Mouse (Mus musculus) C2C12 (cell line): ENCODE results near the gene Zfp663. TPM values are rescaled to one million over a fixed set of nuclear protein-coding genes. Genes with fewer than 3 reads are reported as not detected.

ENCODE experiments used
- H3K27me3 ChIP-seq: one replicate; pipeline ENCODE4 v1.6.1; 2011; ENCODE audit not compliant: control insufficient read depth, insufficient read depth, insufficient read length
- H3K36me3 ChIP-seq: one replicate; pipeline ENCODE4 v1.6.1; 2011; ENCODE audit not compliant: control insufficient read depth, insufficient read depth
- H3K4me3 ChIP-seq: one replicate; pipeline ENCODE4 v1.5.1; 2011; ENCODE audit warnings: mild to moderate bottlenecking, control low read depth; ENCODE audit not compliant: poor library complexity, insufficient read depth, severe bottlenecking
- H3K79me2 ChIP-seq: one replicate; pipeline ENCODE4 v1.6.1; 2011; ENCODE audit not compliant: control insufficient read depth, insufficient read depth
- H3K79me3 ChIP-seq: one replicate; pipeline ENCODE4 v1.6.1; 2011; ENCODE audit warnings: low read depth, control low read depth
- H3ac ChIP-seq: one replicate; pipeline ENCODE3; 2011; ENCODE audit warnings: low read depth; ENCODE audit not compliant: control insufficient read depth, insufficient read length
- CEBPB ChIP-seq: IDR thresholded peaks from one replicate; pipeline ENCODE4 v1.6.1; 2011; ENCODE audit warnings: low read depth, mild to moderate bottlenecking, control low read depth, moderate library complexity
- CTCF ChIP-seq: IDR thresholded peaks from one replicate; pipeline ENCODE4 v1.5.1; 2011; ENCODE audit not compliant: control insufficient read depth, insufficient read depth, insufficient read length
- FOSL1 ChIP-seq: IDR thresholded peaks from one replicate; pipeline ENCODE4 v1.8.0; 2011; ENCODE audit warnings: mild to moderate bottlenecking, low read length; ENCODE audit not compliant: poor library complexity, insufficient read depth, severe bottlenecking
- MAX ChIP-seq: IDR thresholded peaks from one replicate; pipeline ENCODE4 v1.6.1; 2011; ENCODE audit warnings: mild to moderate bottlenecking, control low read depth
- MYOD1 ChIP-seq: IDR thresholded peaks from one replicate; pipeline ENCODE4 v1.6.1; 2011; ENCODE audit warnings: low read depth; ENCODE audit not compliant: control insufficient read depth, insufficient read length
- MYOG ChIP-seq: IDR thresholded peaks from one replicate; pipeline ENCODE4 v1.6.1; 2011; ENCODE audit not compliant: control insufficient read depth, insufficient read length; ENCODE audit errors: extremely low read depth
- USF1 ChIP-seq: IDR thresholded peaks from one replicate; pipeline ENCODE4 v1.6.1; 2011; ENCODE audit warnings: low read depth, mild to moderate bottlenecking, control low read depth, moderate library complexity
- polyA plus RNA-seq: library from polyadenylated mRNA; unstranded; fragments of >200 nt; fragmentation: generic; extraction: Trizol; gene quantifications from one replicate; pipeline ENCODE4 v1.2.1, GENCODE M21; 2012; ENCODE audit warnings: missing spikeins

Zfp663 gene
- polyA plus RNA-seq, 1 experiment = not detected

DNA sequence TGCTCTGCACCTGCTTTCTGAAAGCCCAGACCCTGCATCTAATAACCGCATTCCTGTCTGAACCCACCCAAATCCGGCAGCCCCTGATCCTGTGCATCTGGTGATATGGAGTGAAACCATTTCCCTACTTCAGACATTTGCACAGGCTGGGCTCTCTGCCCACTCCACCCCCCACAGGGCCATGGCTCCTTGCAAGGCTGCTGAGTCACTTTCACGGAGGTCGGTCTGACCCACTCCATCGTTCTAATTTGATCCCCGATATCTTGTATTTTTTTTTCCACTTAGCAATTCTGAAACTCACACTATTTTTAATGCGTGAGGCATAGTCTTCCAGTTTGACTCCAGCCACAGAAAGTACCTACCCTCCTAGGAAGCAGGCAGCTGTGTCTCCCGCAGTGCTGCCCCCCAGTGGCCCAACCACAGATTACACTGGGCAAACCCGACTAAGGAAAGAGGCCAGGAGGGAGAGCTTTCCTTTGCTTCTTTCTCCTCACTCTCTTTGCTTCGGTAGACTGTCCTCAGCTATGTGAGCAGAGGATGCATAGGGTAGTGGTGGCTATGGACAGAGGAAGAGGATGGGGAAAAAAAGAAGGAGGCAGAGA lies 39.3 kb upstream of the Zfp663 start:
- H3K36me3 ChIP-seq = no peaks in the 10 kb centered on the region
- TF ChIP-seq CTCF (peak; percentile 77), CEBPB (no peak), MYOD1 (no peak)
- H3K79me3 ChIP-seq = no peaks in the 10 kb centered on the region
- H3ac ChIP-seq = no peak overlapping the region
- no peak overlapping the region for H3K4me3 ChIP-seq
- peaks cover 4% of the 10 kb centered on the region for H3K27me3 ChIP-seq
- H3K79me2 ChIP-seq = no peaks in the 10 kb centered on the region

DNA sequence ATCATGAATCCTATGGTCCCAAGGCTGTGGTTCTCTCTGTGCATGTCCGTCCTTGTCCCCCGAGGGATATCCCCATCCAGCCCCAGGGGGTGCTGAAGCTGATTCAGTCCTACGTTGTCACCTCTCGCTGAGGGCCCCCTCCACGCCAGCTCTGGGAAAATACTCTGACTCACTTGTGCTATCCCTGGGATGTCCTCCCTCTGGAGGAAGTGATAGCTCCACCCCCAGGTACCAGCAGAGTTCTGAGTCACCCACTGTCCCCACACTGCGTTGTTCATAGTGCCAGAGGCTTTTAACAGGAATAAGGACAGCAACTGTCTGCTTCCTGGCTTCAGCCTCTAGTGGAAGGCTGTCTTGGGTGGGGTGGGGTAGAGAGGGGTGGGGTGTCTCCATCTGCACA lies 36.8 kb upstream of the Zfp663 start:
- H3K79me2 ChIP-seq = no peaks in the 10 kb centered on the region
- H3K79me3 ChIP-seq = no peaks in the 10 kb centered on the region
- H3K27me3 ChIP-seq = no peaks in the 10 kb centered on the region
- H3ac ChIP-seq = no peak overlapping the region
- TF ChIP-seq USF1 = no peak
- TF ChIP-seq CEBPB = no peak
- TF ChIP-seq FOSL1 = peak; percentile 34
- H3K4me3 ChIP-seq = no peak overlapping the region
- no peaks in the 10 kb centered on the region for H3K36me3 ChIP-seq

DNA sequence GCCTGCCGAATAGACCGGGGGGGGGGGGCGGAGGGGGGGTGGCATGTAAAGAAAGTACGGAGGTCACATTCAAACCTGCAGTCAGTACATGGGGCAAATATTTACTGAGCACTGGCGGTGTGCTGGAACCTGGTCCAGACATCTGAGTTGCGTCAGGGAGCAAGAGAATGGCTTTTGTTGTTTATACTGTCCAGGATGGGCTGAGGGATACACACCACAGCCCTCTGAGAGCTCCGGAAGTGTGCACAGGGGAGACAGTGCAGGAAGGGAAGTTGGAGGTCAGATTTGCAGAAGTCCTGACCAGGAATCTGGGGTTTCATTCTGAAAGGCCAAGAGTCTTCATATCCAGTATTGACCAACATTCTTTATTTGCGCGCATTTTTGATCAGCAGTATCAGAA lies 36.4 kb upstream of the Zfp663 start:
- Histone ChIP-seq H3K79me3 (no peaks in the 10 kb centered on the region), H3ac (no peak overlapping the region), H3K27me3 (no peaks in the 10 kb centered on the region), H3K79me2 (no peaks in the 10 kb centered on the region), H3K4me3 (no peak overlapping the region), H3K36me3 (no peaks in the 10 kb centered on the region)
- TF ChIP-seq CTCF (no peak), USF1 (no peak), CEBPB (no peak), MAX (no peak), MYOG (no peak), FOSL1 (no peak), MYOD1 (no peak)

DNA sequence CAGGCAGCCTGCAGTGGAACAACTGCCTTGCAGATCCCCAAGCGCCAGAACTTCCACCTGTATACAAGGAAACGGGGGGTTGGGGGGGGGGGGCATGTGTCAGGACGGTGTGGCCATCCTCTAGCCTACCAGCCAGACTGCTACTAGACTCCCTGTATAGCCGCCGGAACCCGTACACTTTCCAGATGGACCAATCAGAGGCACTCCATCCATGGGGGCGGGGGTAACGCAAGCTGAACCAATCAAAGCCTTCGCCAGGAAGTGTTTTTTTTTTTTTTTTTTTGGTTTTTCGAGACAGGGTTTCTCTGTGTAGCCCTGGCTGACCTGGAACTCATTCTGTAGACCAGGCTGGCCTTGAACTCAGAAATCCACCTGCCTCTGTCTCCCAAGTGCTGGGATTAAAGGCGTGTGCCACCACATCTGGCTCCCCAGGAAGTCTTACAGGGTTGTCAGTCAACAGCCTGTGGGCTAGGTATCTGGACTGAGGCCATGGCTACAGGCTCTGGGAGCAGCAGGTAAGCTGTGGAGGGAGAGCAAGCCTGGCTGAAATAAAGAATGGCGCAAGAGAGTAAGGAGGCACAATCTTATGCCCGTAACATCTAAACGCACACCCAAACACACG lies 29.7 kb upstream of the Zfp663 start:
- Histone ChIP-seq H3K79me3 (no peaks in the 10 kb centered on the region), H3K36me3 (no peaks in the 10 kb centered on the region), H3K4me3 (no peak overlapping the region), H3K27me3 (no peaks in the 10 kb centered on the region), H3ac (no peak overlapping the region), H3K79me2 (no peaks in the 10 kb centered on the region)
- TF ChIP-seq MYOG = no peak
- no peak for TF ChIP-seq FOSL1
- TF ChIP-seq MYOD1 = no peak
- no peak for TF ChIP-seq CTCF
- TF ChIP-seq CEBPB = no peak
- no peak for TF ChIP-seq USF1
- TF ChIP-seq MAX = no peak

DNA sequence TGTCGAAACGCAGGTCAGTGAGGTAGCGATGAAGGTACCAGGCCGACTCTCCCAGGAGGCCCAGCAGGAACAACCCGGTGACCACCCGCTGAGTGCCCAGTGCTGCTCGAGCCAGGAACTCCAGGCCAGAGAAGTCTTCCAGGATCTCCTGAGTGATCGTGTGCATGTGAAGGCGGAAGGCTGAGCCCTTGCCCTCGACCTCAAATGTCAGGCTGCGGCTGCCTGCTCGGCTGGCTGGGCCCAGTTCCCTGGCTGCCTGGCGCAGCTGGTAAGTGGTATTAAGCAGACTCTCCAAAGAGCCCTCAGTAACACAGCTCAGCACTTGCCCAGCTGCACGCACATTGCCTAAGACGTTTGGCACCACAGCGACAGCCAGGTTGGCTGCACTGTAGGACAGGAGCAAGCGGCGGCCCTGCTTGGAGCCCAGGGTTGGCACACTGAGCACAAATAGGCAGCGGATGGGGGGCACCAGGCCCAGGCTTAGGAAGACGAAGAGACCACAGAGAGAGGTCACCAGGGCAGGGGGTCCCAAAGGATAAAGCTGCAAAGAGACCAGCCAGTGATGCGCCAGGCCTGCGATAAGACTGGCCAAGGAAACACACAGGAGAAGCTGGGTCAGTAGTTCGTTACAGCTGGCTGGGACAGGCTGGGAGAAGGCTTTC lies 29.1 kb upstream of the Zfp663 start:
- Histone ChIP-seq H3ac (no peak overlapping the region), H3K4me3 (no peak overlapping the region), H3K27me3 (no peaks in the 10 kb centered on the region), H3K79me3 (no peaks in the 10 kb centered on the region), H3K36me3 (no peaks in the 10 kb centered on the region), H3K79me2 (no peaks in the 10 kb centered on the region)
- TF ChIP-seq MYOG (no peak), CEBPB (no peak), MAX (no peak), USF1 (no peak), FOSL1 (no peak), MYOD1 (no peak), CTCF (no peak)

DNA sequence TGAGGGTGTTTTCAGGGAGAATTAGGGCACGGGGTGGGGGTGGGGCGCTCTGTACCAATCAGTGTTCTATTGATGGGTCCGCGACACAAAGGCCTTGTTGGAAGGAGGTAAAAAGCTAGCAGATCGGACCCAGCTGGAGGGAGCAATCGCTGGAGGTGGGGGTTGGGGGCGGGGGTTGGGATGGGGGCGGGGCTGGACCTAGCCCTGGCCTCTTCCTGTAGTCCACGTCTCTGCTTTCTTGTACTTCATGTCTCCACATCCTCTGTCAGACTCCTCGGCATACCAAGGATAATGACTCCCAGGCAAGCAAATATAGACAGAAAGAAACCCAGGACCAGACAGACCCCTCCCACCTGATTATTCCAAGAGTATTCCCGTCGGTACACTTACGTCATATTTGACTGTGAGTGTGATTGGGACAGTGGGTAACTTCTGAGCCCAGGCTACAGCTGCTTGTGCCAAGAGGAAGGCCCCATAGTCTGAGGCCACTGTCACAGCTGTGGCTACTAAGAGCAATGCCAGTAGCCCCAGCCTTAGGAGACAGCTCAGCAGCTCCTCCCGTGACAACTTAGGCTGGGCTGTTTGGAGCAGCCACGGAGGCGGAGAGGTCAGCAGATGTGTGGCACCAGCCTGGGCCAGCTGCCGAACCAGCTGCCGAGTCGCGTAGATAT lies 28.4 kb upstream of the Zfp663 start:
- Histone ChIP-seq H3ac (no peak overlapping the region), H3K79me2 (no peaks in the 10 kb centered on the region), H3K36me3 (no peaks in the 10 kb centered on the region), H3K27me3 (no peaks in the 10 kb centered on the region), H3K79me3 (no peaks in the 10 kb centered on the region), H3K4me3 (no peak overlapping the region)
- no peak for TF ChIP-seq MYOG
- no peak for TF ChIP-seq USF1
- no peak for TF ChIP-seq MYOD1
- TF ChIP-seq FOSL1 = no peak
- TF ChIP-seq CTCF = no peak
- no peak for TF ChIP-seq MAX
- no peak for TF ChIP-seq CEBPB
